Mouse (Mus musculus): ENCODE measurements around the gene Arntl.
"Not testable (repeated sequence)": the region's sequence is repeated elsewhere in the genome, so short reads cannot be mapped to it uniquely, and the experiment has no call there.

Gene Arntl

DNA sequence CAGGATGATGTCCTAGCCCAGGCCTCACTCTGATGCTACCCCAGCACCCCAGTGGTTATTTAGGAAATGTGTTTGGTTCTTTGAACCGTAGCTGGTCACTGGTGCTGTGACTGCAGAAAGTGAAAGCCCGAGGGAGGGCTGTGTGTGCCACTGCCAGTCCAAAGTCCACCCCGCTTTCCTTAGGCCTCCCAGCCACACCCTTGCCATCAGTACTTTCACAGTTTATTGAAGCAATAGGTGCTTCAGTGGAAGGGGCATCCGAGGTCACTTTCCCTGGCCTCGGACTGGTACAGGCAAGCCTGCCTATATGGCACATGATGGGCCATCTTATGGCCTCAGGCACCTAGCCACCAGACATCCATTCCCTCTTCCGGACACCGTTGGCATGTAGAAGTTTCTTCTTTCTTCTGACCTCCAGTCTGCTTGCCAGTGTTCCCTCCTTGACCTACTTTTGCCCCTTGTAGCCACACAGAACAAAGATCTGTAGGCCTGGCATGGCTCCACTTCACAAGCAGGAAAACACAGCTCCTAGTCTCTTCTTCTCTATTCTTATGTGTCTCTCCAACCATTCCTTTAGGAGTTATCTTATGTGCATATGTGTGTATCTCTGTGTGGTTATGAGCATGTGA lies 46.6 kb downstream of the Arntl start:
- no peak for DNase-seq

DNA sequence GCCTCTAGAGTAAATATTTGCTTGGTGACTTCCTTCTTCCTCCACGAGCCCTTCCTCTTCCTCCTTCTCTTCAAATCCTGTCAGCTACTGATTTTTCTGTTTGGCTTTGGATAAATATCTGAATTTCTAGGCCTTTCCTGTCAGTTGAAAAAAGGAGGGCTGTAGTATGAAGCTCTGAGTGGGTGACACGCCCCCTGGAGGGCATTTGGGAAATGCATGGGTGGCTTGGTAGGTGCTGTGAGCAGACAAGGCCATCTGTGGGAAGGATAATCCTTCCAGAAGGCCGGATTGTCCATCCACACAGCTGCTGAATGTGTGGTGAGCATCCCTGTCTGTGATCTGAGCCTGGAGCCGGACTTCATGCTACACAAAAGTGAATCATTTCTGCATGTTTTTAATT lies 48.8 kb downstream of the Arntl start:
- peak; percentile 66 for DNase-seq

DNA sequence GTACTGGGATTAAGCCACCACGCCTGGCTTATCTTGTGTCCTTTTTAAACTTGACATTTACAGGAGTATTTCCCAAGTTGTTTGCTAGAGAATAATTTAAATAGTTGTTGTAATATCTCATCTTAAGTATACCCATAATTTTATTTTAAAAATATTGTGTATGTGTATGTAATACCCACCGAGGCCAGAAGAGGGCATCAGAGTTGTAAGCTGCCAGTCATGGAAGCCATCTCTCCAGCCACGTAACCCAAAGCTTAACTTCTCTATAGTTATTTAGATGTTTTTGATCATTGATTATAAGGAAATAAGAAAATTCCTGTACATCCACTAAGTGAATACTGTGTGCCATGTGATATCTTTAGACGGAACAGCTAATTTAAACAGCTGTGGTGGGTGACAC lies 51.2 kb downstream of the Arntl start:
- DNase-seq: no peak

DNA sequence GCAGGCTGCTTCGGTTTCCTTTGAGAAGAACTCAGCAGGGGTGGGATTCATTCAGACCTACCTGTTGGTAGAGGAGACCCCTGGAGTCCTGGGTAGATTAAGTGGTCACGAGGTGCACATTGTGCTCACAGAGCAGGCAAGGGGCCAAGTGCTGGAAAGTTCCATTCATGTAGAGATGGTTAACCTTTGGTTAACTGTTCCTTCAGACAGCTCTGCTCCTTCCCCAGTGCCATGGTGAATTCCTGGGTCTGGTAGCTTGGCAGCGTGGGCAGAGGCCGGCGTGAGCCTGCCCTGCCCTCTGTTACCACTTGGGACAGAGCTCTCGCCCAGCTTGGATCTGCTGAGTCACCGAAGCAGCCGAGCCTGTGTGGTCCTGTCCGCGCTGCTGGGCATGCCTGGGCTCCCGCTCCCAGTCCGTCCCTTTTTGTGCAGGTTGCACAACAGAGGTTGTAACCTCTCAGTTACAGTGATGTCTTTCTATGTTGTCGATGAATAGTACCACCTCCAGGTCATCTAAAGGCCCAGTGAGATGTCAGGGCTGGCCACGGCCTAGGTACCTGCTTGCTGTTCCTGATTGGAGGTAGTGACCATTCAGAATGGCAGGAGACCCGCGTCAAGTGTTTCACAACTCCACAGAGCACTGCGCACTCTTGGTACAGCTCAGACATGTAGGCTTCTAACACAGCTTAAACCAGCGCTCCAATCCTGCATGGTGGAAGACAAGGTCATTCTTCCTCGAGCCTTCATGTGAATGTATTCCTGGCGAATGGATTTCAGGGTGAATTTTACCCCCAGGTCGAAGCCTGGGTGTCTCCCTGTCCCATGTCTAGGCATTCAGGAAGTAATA lies 53.3 kb downstream of the Arntl start:
- DNase-seq: peak; percentile 52

DNA sequence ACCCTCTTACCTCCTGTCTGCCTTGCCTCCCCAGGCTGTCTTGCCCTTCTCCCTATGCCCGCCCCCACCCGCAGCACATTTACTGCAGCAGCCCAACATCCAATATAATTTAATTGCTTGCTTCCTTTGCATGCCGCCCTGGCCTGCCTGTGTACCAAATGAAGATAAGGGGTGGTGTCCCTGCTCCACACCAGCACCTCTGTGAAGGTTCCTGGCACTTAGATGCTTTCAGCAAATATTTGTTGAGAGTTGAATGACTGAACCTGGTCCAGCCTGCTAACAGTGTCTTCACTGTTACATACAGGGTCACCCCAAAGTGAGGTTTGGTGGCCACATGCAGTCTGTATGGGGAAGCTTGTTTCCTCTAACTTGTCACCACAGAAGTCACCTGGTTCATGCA lies 54.4 kb downstream of the Arntl start:
- DNase-seq: no peak

DNA sequence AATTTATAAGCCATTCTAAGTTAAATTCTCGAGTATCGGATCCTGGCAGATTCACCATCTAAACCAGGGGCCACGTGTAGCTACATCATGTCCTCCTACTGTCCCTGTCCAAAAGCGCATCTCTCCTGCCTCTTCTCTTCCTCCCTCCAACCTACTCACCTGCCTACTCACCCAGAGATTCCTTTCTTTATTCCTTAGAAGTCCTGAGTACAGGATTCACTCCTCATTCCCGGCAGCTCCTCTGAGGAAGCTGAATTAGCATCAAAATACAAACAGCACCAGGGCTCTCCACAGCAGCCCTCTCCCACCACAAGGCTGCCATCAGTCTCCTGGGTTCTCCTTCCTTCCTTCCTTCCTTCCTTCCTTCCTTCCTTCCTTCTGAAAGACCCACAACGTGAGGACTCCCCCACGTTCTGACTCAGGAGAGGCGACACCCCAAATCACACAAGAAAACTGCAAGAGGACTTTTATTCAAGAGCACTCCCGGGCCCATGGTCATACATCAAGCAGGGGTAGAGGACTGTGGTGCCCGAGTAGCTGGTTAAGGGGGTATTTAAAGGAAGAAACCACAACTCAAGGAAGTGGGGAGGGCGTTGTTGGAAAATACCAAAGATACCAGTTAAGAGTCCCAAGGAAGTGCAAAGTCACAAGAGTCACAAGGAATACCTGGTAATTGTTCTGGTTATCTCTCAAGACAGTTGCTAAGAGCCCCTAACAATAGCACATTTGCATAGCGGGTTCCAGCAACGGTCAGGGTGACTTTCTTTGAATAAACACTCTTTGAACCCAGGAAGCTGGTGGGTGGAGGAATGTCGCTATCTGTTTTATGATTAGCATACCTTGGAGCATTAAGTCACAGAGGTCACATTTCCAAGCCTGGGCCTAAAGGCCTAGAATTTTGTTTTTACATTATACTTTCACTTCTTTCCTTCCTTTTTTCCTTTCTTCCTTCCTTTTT lies 55.5 kb downstream of the Arntl start:
- not testable (repeated sequence) for DNase-seq

DNA sequence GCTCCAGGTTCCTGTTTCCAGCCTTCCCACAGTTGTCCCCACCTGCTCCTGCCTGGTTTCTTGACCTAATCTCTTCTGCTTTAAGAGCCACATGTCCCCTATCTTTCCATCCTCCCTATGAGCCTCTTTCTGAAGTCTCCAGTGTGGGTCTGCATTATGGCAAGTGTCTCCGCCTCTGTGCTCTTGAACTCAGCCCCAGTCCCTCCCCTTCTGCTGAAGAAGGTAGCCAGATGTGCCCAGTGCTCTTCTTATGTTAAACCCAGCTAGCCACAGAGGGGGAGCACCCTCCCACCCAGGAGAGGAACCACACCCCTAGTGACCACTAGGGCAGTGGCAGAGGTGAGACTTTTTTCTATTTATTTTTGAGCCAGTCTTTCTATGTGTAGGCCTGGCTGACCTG lies 56.7 kb downstream of the Arntl start:
- no peak for DNase-seq

DNA sequence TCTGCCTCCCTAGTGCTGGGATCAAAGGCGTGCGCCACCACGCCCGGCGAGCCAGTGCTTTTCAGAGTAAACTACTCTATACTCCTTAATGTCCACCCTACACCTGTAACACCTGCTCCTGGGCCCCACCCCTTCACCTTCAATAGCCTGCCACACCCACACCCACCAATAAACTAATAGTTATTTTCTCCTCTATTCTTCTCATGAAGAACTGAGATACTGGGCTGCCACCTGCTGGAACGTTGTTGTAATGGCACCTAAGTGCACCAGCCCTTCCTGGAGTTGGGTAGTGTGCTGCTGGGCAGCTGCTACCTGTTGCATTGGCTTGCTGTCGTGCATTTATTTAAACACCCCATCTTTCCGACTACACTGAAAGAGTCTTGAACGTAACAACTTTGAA lies 61.0 kb downstream of the Arntl start:
- peak; percentile 81 for DNase-seq

DNA sequence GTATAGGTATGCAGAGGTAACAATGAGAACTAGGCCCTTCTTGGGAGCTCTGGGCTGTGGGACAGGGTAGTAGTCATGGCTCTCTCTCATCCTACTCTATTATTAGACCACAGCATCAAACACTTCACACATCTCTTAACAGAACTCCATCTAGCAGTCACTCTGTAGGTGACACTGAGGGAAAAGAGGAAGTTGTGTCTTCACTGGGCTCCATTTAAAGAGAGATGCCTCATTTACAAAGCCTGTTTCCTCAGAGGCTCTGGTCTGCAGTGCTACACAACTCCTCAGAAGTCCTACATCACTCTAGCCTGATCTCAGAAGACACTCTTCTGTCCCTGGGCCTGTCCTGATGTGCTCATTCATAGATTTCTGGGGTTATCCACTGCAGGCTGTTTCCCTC lies 61.8 kb downstream of the Arntl start:
- DNase-seq: no peak

DNA sequence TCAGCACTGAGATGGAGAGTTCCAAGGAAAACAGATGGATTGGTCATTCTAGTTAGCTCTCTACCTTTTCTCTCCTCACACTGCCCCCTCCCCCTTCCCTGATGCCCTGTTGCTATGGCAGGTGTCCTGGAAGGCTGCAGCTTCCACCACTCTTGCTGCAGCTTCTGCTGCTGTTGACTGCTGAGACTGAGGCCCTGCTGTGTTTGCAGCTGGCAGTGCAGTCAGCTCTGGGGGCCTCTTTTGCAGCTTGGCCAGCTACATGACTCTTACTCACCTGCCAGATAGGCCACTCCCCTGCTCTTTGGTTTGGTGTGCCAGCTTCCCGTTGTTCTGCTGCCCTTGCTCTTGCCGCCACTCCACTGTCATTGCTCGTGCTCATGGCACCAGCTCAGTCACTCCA lies 62.7 kb downstream of the Arntl start:
- DNase-seq: no peak

DNA sequence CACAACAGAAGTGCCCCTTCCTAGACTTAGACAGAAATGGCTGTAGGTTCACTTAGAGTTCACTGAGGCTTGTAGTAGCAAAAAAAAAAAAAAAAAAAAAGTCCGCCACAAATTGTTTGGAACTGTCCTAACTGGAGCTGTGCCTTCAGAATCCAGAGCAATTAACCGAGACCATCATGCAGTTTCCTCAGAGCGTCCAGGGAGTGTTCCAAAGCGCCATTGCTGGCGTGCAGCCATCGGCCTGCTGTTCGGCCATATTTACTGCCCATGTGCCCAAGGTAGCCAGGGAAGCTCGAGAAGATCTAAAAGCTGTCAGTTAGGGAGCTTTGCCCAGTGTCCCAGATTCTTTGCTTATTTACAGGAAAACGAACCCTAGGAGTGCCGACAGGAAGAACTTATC lies 63.3 kb downstream of the Arntl start:
- DNase-seq: peak; percentile 71

DNA sequence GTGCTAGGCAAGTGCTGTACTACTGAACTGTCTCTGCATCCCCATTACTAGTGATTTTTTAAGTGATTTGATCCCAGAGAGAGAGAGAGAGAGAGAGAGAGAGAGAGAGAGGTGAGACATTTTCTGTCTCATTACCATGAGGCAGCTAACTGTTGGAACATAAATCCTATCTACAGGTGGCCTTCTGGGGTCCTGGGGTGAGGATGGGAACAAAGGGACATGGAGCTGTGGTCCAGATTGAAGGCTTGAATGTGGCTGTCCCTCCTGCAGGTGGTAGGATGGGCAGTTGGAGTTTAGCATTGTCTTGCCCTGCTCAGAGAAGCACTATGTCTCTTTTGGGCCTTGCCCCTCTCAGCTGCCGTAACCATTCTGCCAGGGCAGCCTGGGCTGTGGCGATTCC lies 63.7 kb downstream of the Arntl start:
- DNase-seq: no peak

DNA sequence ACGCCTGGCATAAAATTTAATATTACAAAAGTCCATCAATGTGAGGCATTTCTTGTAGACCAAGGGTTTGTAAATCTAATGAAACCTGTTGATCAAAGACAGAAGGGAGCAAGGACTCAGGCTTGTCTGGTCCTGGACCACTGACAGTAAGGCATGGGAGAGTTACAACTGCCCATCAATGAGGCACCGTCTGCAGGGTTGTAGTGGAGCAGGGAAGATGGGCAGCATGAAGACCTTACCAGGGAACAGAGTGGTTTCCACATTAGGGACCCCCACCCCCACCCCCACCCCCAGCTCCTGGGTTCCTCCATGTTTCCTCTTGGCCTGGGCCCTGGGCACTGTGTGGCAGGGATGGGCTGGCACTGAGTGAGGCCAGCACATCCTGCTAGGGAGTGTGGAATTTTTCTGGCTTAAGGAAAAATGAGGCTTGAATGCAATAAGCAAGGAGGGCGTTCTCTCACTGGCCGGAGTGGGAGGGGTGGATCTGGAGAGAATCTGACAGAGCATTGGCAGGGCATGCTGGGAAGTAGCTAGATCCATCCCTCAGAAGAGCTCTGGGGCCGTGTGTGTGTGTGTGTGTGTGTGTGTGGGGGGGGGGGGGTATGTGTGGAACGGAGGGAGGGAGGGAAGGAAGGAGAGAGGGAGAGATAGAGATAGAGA lies 65.2 kb downstream of the Arntl start:
- DNase-seq: peak; percentile 41

DNA sequence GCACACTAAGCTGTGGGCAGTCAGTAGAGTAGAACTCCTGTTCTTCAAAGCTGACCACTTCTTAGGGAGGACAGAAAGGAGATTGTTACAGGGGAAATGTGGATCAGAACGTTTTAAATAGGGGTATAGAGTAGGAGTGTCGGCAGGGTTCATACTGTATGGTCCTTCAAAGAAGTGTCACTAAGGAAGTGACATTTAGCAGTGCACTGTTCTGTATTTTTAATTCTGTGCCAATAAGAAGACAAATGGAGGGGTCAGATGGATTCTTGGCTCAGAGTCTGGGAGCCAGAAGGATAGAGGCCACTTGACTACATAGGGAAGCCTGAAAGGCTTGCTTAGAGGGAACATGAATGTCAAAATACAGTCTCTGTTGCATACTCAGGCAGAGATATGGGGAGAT lies 70.0 kb downstream of the Arntl start:
- no peak for DNase-seq

DNA sequence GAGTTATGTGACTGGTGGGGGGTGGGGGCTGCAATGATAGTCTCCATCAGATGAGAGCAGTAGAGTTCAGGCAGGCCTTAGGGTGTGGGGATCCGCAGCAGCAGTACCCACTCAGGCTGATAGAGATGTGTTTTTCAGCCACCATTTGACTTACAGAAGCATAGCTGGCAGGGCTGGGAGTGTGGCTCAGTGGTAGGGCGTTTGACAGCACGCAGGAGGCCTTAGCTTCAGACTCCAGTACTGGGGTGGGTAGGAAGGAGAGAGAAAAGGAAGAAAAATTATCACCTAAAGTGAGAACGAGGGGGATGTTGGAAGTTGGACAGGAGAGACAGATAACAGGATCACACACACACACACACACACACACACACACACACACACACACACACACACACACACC lies 71.2 kb downstream of the Arntl start:
- no peak for DNase-seq

DNA sequence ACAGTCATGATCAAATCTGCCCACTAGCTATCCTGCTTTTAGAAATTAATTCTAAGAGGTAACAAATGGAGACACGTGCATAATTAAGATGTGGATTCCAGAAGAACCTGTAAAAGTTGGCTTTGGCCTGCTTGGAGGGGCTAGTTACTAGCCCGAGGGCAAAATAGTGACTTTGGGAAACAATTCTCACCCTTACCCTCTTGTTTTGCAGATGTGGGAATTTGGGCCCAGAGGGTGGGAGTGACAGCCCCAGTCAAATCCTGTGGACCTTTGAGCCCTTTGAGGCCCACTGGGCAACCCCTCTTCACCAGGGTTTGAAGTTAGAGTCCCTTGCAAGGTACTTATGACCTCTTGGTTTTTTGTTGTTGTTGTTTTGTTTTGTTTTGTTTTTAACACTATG lies 72.0 kb downstream of the Arntl start:
- no peak for DNase-seq

DNA sequence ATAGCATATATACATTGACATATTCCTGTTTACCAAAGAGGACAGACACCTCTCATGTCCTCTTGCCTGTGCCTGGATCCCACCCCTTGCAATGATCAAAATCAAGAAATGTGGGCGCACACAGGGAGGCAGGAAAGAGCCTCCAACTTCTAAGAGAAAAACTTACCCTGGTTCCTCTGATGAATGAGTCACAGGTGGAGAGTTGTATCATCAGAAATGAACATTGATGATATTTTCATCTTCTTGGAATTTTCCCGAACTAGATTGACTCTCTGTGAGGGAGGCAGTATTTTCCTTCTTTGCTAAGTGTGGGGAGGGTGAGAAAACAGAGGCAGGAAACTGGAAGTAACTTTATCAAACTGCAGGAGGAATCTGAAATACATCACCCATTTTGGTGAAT lies 78.1 kb downstream of the Arntl start:
- DNase-seq: no peak

DNA sequence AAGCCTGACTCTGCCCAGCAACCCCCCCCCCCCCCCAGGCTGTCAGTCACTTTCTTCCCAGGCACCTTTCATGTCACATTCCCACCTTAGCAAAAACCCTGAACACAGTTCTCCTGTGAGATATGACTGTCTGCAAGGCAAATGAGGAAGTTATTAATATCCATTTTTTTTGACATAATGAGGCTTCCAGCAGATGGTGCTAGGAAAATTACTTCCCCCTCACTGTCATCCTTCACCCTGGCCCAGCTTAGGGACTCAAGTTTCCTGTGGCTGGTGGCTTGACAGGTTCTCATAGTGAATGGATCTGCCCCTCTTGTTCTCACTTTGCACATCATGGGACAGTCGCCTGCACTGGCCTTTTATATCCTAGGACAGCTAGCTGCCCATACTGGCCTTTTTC lies 81.9 kb downstream of the Arntl start:
- no peak for DNase-seq

DNA sequence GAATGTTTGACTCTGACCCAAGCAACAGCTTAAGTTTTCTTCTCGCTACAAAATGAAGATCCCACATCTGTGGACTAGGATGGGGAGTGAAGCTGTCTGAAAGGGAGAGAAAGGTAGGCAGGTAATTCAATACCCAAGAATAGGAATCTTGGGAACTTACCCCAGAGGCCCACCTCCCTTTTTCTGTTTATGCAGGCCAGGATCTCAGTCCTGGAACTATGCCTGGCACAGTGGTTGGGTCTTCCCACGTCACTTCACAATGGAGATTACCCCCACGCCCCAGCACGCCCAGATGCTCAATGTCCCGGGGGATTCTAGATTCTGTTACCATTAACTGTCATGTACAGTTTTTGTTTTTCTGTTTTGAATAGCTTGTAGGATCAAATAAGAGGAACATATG lies 84.5 kb downstream of the Arntl start:
- no peak for DNase-seq

DNA sequence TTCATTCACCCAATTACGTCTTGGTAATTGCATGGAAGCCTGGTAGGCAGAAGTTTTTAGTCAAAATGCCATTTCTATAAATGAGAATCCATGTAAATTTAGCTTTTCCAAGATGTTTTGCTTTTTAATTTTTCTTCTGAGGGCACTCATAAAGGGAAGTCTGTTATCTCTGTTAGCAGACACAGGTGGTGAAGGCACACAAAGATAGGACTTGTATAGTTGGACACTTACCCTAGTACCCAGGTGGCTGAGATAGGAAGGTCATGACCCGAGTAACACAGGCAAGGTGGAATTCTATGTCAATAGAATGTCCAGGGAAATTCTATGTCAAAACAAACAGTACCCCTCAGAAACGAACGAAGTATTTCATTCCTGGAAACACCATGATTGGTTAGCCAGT lies 84.9 kb downstream of the Arntl start:
- DNase-seq: no peak

DNA sequence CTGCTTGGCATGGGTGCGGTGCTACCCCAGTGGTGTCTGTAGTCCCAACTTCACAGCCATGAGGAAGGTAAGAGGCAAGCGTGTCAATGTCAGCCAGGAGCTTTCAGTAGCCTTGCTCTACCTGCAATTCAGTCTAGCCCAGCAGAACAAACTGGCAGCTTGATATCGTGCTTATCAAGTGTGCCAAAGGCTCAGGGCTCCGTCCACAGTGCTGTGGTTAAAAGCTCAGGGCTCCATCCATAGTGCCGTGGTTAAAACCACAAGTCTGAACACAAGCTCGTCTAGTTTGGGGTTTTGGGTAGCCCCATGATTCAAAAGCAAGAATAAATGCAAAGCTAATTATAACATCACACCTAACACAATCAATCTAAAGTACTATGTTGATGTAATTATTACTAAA lies 87.3 kb downstream of the Arntl start:
- no peak for DNase-seq

DNA sequence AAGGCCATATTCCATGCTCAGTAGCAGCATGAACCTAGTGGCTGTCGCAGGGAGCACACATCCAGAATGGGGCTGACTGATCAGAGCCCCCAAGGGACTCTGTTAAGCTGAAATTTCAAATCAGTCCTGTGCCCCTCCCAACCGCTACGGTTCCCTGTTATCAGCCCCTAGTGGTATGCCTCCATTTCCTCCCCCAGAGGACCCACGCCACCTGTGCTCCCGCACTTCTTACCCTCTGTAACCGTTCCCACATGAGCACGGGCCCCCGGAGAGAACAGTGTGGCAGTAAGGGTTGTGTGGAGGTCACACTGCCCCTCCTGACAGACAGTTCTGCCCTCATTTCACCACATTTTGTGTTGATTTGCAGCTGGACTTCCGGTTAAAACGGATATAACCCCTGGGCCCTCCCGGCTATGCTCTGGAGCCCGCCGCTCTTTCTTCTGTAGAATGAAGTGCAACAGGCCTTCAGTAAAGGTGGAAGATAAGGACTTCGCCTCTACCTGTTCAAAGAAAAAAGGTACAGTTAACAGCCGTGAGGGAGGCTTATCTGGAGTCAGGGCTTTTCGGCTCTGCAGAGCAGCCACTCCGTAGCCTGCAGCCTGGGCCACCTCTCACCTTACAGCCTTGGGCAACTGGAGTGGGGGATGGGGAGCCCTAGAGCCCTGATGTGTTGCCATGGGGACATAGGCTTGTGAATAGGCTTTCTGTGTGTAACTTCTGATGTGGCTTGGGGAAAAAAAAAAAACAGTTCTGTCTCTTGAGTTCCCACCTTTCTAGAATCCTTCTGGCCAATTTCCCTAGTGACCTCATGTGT lies 88.0 kb downstream of the Arntl start:
- no peak for DNase-seq

Data from lung, postnatal 10 days (tissue).